ENCODE assay signal across 10 mouse cellular contexts in the genomic region with DNA sequence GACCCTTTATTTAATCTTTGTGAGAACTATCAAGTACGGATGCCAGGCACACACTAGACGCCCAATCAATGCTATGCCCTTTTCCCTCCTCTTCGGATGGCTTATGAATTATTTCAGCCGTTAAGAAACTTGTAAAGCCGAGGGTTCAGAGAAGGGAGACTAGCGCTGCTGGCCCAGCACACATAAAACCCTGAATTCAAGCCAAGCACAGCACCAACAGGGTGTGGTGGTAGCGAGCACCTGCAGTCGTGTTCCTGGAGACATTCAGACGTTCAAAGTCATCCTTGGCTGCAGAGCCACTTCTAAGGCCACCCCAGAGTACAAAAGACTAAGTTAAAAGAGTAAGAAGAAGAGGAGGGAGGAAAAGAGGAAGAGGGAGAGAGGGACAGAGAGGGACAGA.
A peak's percentile ranks its signal among the peaks of the same experiment; 100 is the strongest.
DNase-seq lines count a peak whose midpoint lies in the region; ATAC-seq and TF ChIP-seq lines count a peak whose summit lies in the region.
"Had no signal": no experiment of that assay in that cellular context is flagged by ENCODE, and none has a peak within 500 bp of the region (broad histone marks: within the 10 kb centered on the region; RNA-seq: fewer than 3 reads in every experiment).

No protein-coding gene starts in this region.

- H3K4me3 ChIP-seq in heart, embryonic 13.5 days = no peak overlapping the region
- H3K4me3 ChIP-seq in midbrain, embryonic 13.5 days (replicated peaks) = no peak overlapping the region
- no peak overlapping the region for H3K4me3 ChIP-seq in midbrain, embryonic 10.5 days
- no peak overlapping the region for H3K4me3 ChIP-seq in liver, postnatal 0 days (ENCODE audit: low read depth, low read length)
- H3K4me3 ChIP-seq: myocyte had no signal

- no peaks in the 10 kb centered on the region for H3K27me3 ChIP-seq in heart, embryonic 13.5 days (replicated peaks)
- 0 out of 2 replicates have a peak, but pooled peaks cover 9% of the 10 kb centered on the region for H3K27me3 ChIP-seq in midbrain, embryonic 13.5 days
- H3K27me3 ChIP-seq in midbrain, embryonic 10.5 days (ENCODE audit: low read depth, poor library complexity, severe bottlenecking) = peaks cover 28% of the 10 kb centered on the region
- H3K27me3 ChIP-seq in liver, postnatal 0 days (ENCODE audit: insufficient read depth, low read length) = no peaks in the 10 kb centered on the region
- H3K27me3 ChIP-seq: CH12.LX had no signal

- peaks cover 10% of the 10 kb centered on the region for H3K9me3 ChIP-seq in heart, embryonic 13.5 days
- H3K9me3 ChIP-seq in midbrain, embryonic 13.5 days = 0 out of 2 replicates have a peak, but pooled peaks cover 6% of the 10 kb centered on the region
- peaks cover 12% of the 10 kb centered on the region for H3K9me3 ChIP-seq in midbrain, embryonic 10.5 days (replicated peaks)
- peaks cover 3% of the 10 kb centered on the region; the same call in 1 of the 2 replicates for H3K9me3 ChIP-seq in liver, postnatal 0 days (ENCODE audit: low read length)

- peak overlapping the region; percentile 76 for H3K27ac ChIP-seq in heart, embryonic 13.5 days (replicated peaks)
- no peak overlapping the region for H3K27ac ChIP-seq in midbrain, embryonic 13.5 days
- no peak overlapping the region for H3K27ac ChIP-seq in midbrain, embryonic 10.5 days (replicated peaks)
- H3K27ac ChIP-seq in liver, postnatal 0 days (ENCODE audit: low read depth) = no peak overlapping the region

- WGBS in heart, embryonic 13.5 days = 29% methylated on average over 9 of the region's 9 CpGs
- 23% methylated on average over 9 of the region's 9 CpGs for WGBS in midbrain, embryonic 13.5 days
- 53% methylated on average over 9 of the region's 9 CpGs for WGBS in midbrain, embryonic 10.5 days
- 44% methylated on average over 9 of the region's 9 CpGs for WGBS in liver, postnatal 0 days (ENCODE audit: insufficient replicate concordance)

- no peak for ATAC-seq in heart, embryonic 13.5 days (ENCODE audit: extremely low read depth, insufficient number of reproducible peaks, low FRiP score, low TSS enrichment)
- ATAC-seq in midbrain, embryonic 13.5 days = no peak
- ATAC-seq in liver, postnatal 0 days = no peak

- 0 out of 2 replicates have a peak overlapping the region, but pooled peaks have one; percentile 38 for H3K9ac ChIP-seq in heart, embryonic 13.5 days
- no peak overlapping the region for H3K9ac ChIP-seq in midbrain, embryonic 13.5 days (replicated peaks)
- H3K9ac ChIP-seq in liver, postnatal 0 days (replicated peaks) = no peak overlapping the region

- TF ChIP-seq EP300 in liver, postnatal 0 days (IDR thresholded peaks at IDR 0.05; ENCODE audit: low read depth) = no peak

- DNase-seq in heart, adult 9 months (ENCODE audit: low spot score in 2 of 2) = no peak
- no peak for DNase-seq in midbrain, embryonic 10.5 days (ENCODE audit: low spot score)
- DNase-seq in liver, postnatal 0 days = no peak
- DNase-seq in kidney, postnatal 36 days = no peak
- DNase-seq in ovary, postnatal 36 days (ENCODE audit: low spot score) = no peak
- DNase-seq in left cerebral cortex, adult 8-10 months (ENCODE audit: low spot score in 2 of 2) = no peak

- H3K4me2 ChIP-seq in heart, embryonic 13.5 days = peak overlapping the region; percentile 42
- H3K4me2 ChIP-seq in midbrain, embryonic 13.5 days (replicated peaks) = peak overlapping the region; percentile 22; the same call in 1 of the 2 replicates
- H3K4me2 ChIP-seq in liver, postnatal 0 days (ENCODE audit: low read depth, low read length) = 0 out of 2 replicates have a peak overlapping the region, but pooled peaks have one; percentile 8

- H3K36me3 ChIP-seq in heart, embryonic 13.5 days = no peaks in the 10 kb centered on the region
- H3K36me3 ChIP-seq in midbrain, embryonic 13.5 days = no peaks in the 10 kb centered on the region
- no peaks in the 10 kb centered on the region for H3K36me3 ChIP-seq in midbrain, embryonic 10.5 days
- no peaks in the 10 kb centered on the region for H3K36me3 ChIP-seq in liver, postnatal 0 days (replicated peaks; ENCODE audit: insufficient read depth, low read length)

- no peak for TF ChIP-seq CTCF in liver, postnatal 0 days (IDR thresholded peaks at IDR 0.05; ENCODE audit: low read depth)

- H3K4me1 ChIP-seq in heart, embryonic 13.5 days = peaks cover 47% of the 10 kb centered on the region
- H3K4me1 ChIP-seq in midbrain, embryonic 13.5 days (replicated peaks) = peaks cover 34% of the 10 kb centered on the region
- peaks cover 47% of the 10 kb centered on the region for H3K4me1 ChIP-seq in midbrain, embryonic 10.5 days
- peaks cover 3% of the 10 kb centered on the region; the same call in 1 of the 2 replicates for H3K4me1 ChIP-seq in liver, postnatal 0 days (ENCODE audit: insufficient read depth)
